Mouse (Mus musculus) NIH3T3 (cell line): ENCODE results near the gene 1700021F05Rik.
A peak's percentile ranks its signal among the peaks of the same experiment; 100 is the strongest.

Experiments
- DNase-seq: peaks from one replicate; pipeline ENCODE4 v3.0.0-alpha.2; 2012; ENCODE audit warnings: low read depth

1700021F05Rik gene

GRCm38 (mm10) chr10:43482021-43482420, 58.8 kb downstream of the 1700021F05Rik start:
- DNase-seq = no peak

GRCm38 (mm10) chr10:43481179-43481578, 59.6 kb downstream of the 1700021F05Rik start:
- DNase-seq = no peak

- peak; percentile 30 for DNase-seq
Observed at GRCm38 (mm10) chr10:43480227-43480849, 60.5 kb downstream of the 1700021F05Rik start.

GRCm38 (mm10) chr10:43479436-43480157, 61.2 kb downstream of the 1700021F05Rik start:
- peak; percentile 97 for DNase-seq

- peak; percentile 72 for DNase-seq
Observed at GRCm38 (mm10) chr10:43478751-43479435, 61.9 kb downstream of the 1700021F05Rik start, which contains the start of gene Bend3. Gene Bend3 (plus strand): TSS chr10:43478831.

GRCm38 (mm10) chr10:43477865-43478681, 62.7 kb downstream of the 1700021F05Rik start:
- DNase-seq = peak; percentile 80

- no peak for DNase-seq
Observed at GRCm38 (mm10) chr10:43477459-43477858, 63.3 kb downstream of the 1700021F05Rik start.

- peak; percentile 46 for DNase-seq
Observed at GRCm38 (mm10) chr10:43475376-43475775, 65.4 kb downstream of the 1700021F05Rik start.
